Mouse (Mus musculus) forelimb bud, embryonic 11.5 days (tissue): ENCODE measurements around the gene Arhgap33.
"Not testable (repeated sequence)": the region's sequence is repeated elsewhere in the genome, so short reads cannot be mapped to it uniquely, and the experiment has no call there.

Experiments
- DNase-seq: peaks from one replicate; pipeline ENCODE4 v3.0.0-alpha.2; 2012; ENCODE audit warnings: low read depth, low spot score

Gene Arhgap33

GRCm38 (mm10) chr7:30553021-30553589 is 18.2 kb upstream of the Arhgap33 start:
- no peak for DNase-seq

DNA sequence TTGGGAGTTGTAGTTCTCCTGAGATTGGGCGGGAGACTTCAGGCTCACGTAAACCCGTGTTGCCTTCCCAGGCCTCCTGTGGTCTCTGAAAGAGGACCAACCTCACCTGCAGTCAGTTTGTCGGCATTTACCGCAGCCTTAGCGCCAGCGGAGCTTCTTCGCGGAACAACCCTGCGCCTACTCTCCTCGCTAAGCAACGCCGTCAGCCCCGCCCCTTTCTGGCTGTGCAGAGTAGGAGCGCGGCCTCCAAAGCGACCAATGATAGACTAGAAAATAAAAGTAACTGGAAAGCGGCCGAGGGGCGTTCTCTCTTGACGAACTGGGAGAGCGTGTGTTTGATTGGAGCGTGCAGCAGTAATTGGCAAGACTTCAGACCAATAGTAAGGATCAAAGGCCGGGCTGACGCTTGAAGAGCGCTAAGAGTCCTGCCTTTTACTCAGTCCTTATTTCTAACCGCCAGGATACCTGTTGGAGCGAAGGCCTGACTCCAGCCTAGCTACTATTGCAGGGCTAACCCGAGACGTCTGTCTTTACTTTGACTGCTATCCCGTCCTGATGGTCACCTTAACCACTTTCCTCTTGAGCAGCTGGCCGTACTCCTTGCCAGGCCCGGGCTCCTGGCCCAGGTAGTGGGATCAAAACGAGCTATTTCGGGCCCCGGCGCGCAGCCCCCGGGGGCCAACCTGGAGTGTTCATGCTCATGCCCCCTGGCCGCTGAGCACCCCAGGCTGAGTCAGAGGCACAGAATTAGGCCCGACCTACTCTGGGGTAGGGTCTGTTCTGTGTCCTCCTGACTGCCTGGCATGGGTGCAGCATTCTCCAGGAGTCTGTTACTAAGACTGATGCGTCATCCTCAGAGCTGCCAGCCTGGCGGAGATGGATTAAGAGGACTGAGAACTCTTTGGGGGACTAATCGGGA is 17.5 kb upstream of the Arhgap33 start, which contains the start of the genes Hspb6 and Proser3:
Gene Hspb6 (plus strand): TSS at position 77 of the 919 bp plus-strand sequence.
Gene Proser3 (minus strand): TSS at position 198 of the 919 bp plus-strand sequence.
- peak; percentile 97 for DNase-seq

GRCm38 (mm10) chr7:30551445-30552101 is 16.7 kb upstream of the Arhgap33 start:
- no peak for DNase-seq

DNA sequence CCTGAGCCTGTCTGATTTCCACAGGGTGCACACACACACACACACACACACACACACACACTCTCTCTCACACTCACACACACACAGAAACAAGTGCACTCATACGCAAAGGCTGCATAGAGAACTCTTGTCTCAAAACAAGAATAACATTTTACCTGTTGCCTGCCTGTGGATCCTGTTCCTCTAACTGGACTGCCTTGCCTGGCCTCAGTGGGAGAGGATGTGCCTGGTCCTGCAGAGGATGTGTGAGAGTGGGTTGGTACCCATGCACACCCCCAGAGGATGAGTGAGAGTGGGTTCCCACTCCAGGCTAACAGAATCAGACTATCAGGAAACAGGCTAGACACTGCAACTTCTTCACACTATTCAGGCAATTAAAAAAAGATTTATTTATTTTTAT is 15.7 kb upstream of the Arhgap33 start:
- DNase-seq: no peak

DNA sequence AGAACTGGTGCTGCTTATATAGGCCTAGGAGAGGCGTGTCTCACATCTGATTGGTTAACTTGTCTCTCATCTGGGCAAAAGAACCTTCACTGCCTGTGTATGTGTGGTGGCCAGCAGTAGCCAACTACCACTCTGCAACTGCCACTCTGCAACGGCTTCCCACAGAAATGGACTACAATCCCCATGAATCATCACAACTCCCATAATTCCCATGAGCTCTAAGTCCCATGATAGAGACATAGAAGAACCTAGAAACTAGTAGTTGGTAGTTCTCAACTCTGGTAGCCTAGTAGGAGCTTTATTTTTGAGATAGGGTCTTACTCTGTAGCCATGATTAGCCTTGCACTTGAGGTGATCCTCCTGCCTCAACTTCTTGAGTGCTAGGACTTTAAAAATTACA is 15.0 kb upstream of the Arhgap33 start:
- no peak for DNase-seq

DNA sequence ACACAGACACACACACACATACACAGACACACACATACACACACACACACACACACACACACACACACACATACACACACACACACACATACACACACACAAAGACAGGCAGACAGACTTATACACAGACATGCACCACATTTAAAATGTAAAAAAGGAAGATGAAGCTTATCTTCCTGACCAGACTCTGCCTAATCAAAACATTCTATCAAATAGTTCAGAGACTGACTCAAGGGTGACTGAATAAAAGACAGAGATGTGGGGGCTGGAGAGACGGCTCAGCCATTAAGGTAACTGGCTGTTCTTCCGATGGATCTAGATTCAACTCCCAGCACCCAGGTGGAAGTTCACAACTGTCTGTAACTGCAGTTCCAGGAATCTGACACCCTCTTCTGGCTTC is 9.5 kb upstream of the Arhgap33 start:
- no peak for DNase-seq

GRCm38 (mm10) chr7:30540572-30540971 is 5.7 kb upstream of the Arhgap33 start:
- no peak for DNase-seq

DNA sequence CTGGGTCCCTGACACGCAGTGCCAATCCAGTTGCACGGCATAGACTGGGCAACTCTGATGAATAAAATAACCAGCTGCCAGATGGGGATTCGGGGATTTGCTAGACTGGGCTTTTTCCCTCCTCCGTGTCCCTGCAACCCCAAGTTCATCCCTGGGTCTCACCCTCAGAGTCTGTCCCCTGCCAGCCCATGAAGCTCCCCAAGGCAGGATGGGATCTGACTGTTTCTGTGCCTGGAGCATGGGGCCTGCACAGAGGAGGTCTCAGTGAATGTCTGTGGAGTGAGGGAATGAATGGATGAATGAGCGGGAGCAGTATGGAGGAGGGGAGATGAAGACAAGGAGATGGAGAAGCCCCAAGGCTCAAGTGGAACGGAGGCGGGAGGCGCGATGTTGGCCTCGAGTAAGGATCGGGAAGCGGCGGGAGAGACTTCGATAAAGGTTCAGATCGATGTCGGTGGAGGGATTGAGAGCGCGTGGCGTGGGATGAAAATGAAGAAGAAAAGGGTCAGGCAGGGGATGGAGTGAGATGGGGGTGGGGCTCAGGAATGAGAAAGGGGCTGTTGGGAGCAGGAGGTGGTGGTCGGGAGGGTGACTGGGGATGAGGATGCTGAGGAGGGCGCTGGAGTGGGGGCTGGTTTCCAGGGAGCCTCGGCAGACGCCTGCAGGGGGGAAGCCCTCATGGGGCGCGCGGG is 773 bp downstream of the Arhgap33 start:
- no peak for DNase-seq

GRCm38 (mm10) chr7:30532931-30533330 is 1.9 kb downstream of the Arhgap33 start:
- no peak for DNase-seq

DNA sequence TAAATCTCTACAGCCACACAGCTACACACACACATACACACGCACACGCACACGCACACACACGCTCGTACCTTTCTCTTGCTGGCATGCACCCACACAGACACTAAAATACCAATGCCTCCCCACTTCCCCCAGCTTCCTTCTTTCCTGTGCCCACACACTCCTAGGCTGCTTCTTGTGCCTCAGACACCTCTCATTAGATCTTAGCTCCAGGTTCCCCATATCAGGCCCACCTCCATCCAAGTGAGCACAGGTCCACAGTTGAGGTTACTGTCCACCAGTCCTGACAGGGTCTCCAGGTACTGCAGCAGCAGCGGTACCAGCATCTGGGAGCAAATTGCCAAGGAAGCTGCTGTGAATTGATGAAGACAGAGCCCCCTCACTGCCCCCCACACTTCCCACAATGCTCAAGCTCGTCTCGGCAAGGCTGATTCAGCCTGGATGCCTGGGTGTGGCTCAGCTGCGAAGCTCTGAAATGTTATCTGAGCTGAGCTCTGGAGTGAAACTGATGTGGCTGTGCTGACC is 3.5 kb downstream of the Arhgap33 start:
- DNase-seq: no peak

DNA sequence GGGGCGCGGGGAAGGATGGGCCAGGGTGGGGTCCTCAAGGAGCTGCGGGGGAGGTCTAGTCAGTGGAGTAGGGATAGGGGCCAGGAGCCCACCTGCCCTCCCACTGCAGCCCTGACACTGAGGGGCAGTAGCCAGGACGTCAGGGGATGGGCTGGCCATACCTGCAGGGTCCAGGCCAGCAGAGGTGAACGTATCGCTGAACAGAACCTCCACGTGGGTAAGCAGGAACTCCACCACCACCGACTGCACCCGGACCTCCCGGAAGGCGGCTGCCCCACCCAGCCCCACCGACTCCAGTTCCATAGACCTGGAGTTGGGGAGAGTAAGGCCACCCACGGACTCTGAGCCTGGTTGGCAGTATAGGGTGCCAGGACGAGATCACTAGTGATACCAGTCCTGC is 7.9 kb downstream of the Arhgap33 start:
- no peak for DNase-seq

DNA sequence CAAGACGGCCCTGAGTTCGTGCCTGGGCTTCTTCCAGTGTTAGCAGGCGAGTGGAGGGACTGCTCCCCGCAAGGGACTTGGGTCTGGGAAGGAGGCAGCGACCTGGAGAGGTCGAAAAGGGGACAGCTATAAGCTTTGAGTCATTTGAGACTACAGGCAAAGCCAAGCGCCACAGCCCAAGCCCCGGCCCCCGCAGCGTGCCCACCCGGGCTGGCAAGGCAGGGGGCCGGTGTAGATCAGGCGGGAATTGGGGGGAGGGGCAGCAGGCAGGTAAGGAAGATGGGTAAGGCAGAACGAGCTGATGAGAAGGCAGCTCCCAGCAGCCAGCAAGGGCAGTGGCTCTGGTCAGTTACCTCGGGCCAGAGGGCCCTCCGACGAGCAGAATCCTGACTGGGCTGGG is 8.5 kb downstream of the Arhgap33 start:
- no peak for DNase-seq

DNA sequence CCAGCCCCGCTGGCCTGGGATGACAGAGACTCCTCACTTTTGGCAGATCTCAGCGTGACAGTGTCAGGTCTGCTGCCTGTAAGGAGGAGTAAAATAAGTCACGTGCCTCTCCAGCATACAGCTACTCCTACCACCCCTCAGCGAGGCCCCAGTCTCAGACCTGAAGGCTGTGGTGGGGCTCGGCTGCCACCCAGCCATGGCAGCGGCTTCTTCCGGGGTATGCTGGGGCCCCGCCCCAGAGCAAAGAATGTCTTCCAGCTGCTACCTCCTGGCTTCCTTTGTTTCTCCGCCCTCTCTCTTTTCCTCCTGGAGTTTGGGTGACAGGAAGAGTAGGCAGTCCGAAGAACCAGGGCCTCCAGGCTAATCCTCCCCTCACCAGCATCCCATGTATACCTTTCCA is 8.9 kb downstream of the Arhgap33 start:
- no peak for DNase-seq

DNA sequence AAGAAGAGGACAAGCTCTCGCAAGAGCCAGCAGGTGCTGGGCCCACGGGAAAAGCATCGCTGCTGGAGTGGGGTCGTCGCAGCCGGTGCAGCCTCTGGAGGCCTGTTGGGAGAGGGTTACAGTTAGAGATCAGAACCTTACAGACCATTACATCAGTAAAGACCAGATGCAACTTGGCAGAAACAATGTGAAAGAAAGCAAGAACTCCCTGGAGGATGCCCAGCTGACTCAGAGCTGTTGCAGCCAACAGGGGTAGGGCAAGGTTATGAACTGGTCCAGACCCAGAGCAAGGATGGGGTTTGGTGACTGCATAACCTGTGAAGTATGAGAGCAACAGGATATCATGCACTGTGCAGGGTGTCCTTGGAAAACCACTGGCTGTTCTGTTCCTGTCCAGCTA is 10.4 kb downstream of the Arhgap33 start:
- DNase-seq: no peak

DNA sequence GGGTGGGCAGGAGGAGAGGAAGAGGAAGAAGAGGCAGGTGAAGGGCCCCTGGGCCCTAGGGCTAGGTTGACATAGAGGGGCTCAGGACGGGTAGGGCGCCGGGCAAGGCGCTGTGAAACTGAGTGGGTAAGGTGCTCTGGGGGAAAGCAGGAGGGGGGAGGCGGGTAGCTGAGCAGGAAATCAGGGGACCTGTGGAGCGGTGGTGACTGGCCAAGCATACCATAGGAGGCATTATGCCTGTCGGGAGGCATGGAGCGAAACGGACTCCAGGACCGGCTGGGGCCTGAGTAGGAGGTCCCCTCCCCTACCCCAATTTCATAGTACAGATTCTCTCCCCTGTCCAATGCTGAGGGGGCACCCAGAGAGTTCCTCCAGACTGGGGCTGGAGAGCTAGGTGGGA is 12.0 kb downstream of the Arhgap33 start:
- DNase-seq: no peak

- no peak for DNase-seq
Observed at GRCm38 (mm10) chr7:30520856-30521255, 14.0 kb downstream of the Arhgap33 start.

DNA sequence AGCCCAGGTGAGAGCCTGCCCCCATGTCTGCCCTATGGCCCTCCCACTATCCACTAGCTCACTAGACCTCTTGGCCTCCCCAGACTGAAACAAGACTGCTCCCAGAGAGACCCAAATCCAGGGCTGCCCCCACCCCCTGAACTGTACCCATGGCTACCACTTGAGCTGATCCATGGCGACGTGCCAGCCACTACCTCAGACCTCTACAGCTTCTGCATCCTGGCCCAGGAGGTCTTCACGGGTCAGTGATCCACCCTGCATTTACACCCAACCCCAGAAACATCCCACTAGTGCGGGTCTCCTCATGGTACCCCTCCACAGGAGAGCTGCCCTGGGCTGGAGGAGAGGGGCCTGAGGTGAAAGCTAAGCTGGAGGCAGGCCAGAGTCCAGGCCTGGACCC is 14.5 kb downstream of the Arhgap33 start:
- no peak for DNase-seq

GRCm38 (mm10) chr7:30518325-30518724 is 16.5 kb downstream of the Arhgap33 start:
- no peak for DNase-seq

- DNase-seq: no peak
Observed at GRCm38 (mm10) chr7:30515003-30515760, 19.7 kb downstream of the Arhgap33 start.

- no peak for DNase-seq
Observed at GRCm38 (mm10) chr7:30508061-30508460, 26.8 kb downstream of the Arhgap33 start.

GRCm38 (mm10) chr7:30501159-30501558 is 33.7 kb downstream of the Arhgap33 start:
- DNase-seq: not testable (repeated sequence)
